Mouse (Mus musculus): ENCODE data around the gene Polh. TPM values are rescaled to one million over a fixed set of nuclear protein-coding genes. Genes with fewer than 3 reads are reported as not detected.

Gene Polh
- 5.2 and 5.6 TPM in 2 replicates for polyA plus RNA-seq (2015; fragmentation: Nextera tagmentation; extraction: Ambion mirVana)

DNA sequence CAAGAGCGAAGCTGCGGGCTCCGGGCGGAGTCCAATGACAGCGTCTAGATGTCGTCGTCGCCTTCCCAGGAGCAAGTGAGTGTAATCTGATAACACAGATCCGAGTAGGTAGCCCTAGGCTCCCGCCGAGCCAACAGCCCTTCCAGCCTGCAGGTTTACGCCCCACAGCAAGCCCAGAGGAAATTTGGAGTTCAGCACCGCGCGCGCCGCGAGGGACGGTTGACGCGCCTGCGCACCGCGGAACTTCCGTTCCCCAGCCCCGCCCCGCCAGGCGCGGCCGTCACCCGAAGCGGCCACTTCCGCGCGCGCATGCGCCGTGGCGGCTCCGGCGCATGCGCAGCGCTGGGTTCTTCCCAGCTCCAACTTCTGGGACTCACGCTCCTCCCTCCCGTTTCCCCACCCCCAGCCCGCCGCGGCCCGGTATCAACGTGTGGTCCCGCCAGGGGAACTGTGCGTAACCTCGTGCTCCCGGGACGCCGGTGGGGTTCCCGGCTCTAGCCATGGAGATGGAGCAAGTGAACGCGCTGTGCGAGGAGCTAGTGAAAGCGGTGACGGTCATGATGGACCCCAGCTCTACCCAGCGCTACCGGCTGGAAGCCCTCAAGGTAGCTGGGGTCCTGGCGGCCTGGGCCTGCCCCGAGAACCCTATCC lies at the start of gene Polh, which contains the start of gene Xpo5:
Polh (minus strand) TSS at position 225 of the 651 bp plus-strand sequence.
Xpo5 (plus strand) TSS at position 362 of the 651 bp plus-strand sequence.

DNA sequence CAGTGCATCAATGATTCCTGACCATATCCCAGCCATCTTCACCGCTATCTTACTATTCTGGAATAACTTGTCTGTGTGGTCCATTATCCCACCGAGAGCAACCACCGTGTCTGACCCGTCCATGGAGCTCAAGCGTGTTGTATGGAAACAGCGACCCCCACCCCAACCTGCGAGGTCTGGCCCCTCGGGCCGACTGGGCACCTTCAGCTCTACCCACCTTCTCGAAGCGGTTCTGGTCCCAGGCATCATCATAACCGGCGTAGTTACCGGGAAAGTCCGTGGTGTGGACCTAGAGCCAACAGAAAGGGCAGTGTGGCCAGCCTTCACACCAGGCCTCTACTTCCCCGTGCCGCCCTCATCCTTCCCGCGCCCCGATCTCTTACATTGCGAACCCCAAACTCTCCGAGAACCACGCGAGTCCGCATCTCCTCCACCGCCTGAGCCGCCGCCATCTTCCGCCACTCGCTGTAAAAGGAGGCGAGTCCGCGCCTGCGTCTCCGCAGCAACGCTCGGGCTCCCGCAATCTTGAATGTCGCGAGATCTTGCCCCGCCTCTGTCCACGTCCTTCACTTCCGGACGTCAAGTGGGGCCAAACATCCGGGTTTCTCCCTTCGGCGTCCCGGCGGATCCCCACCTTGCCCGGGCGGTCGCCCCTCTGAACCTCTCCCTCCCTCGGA lies 45.2 kb upstream of the Polh start, which contains the start of the genes Polr1c and Yipf3:
Polr1c (minus strand) TSS at position 543 of the 677 bp plus-strand sequence.
Yipf3 (plus strand) TSS at position 569 of the 677 bp plus-strand sequence.

DNA sequence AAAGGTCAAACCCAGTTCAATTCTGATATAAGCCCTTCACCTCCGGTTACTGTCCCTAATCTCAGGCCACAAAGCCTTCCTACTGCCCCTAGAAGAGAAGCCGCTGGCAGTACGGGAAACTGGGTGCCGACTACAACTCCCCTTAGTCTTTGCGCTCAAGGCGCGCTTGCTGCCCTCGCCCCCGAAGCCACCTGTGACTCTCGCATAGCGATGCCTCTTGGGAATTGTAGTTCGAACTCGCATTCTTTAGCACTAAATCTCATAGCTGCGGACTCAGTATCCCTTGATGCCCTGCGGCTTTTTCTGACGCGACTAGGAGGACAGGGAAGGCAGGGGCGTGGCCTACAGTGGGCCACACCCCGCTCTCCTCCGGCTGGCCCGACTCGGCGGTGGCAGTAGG lies 41.8 kb downstream of the Polh start, which contains the start of gene Gtpbp2:
Gtpbp2 (plus strand) TSS at position 347 of the 400 bp plus-strand sequence.

DNA sequence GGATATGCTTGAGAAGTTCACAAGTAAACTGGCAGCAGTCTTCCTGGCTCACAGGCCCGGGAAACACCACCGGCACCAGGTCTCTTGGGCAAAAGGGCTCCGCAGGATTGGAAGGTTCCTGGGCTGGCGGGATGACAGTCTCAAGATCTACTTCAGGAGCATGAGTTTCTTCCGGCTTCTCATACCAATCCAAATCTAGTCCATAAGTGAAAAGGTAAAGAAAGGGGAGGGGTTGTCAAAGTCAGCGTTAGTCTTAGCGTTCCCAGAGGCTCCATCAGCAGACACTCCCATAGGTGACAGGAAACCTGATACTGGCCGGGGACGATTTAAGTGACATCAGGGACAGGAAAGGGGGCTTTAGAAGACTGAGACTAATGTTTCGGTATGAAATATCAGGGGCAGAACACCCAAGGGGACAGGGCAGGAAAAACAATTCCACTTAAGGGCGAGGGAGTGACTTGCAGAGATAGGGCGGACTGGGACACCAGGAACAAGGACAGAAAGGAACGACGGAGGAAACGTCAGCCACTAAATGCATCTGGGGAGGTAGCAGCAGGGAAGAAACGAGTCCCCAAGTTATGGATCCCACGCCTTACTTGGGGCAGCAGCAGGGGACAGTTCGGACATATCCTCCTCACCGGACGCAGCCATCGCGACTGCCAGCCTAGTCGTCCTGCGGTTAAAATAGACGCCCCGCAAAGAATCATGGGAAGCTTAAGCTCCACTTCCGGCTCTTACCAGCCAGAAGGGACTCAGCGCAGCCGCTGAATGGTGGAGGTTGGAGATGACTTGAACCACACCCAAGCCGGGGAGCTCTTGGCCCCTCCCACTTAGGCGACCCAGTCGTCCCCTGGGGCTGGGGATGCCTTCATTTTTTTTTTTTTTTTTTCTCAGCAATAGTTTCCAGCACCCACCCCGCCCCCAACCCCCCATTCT lies 49.3 kb downstream of the Polh start, which contains the start of gene Mad2l1bp:
Mad2l1bp (minus strand) TSS at position 707 of the 936 bp plus-strand sequence.

DNA sequence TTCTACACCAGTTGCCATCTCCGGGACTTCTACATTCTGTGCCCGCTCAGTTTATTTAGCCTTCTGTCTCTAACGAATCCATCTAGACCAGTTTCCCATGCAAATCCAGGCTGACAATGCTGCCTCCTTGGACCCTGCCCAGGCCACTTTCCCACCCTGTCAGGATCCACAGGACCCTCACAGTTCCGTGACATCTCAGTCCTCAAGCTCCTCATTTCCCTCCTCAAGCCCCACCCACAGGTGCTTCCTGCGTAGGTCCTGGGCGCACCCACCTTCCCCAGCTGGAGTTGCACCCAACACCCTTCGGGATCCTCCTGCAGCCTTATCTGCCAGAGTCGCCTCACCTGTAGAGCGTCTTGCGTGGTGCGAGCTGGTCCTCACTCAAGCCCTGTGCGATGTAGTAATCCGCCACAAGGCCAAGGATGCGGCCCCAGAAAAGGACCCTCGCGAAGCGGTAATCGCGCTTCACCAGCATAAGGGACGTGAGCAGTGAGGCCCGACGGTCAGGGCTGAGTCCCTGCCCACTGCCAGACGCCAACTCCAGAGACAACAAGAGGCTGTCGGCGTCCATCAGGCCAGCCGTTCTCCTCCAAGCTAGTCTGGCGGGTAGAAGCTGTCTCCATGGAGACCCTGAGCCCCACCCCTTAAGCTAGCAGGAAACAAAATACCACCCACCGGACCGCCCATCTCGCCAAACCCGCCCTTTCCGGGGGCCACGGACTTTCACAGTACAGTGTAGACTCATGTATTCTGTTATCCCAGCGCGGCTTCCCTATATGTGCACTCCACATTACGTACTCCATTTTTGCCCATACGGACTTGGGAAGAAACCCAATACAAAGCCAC lies 58.6 kb downstream of the Polh start, which contains the start of gene Rsph9:
Rsph9 (minus strand) TSS at position 639 of the 846 bp plus-strand sequence.

MicroRNA genes within 50 kb of the gene (microRNA counts, 519-probe panel; counts per million panel counts)
- microRNA mmu-miR-693-3p (40.5 counts per million), microRNA mmu-miR-693-5p (40.5 counts per million)

Small RNA genes within 50 kb of the gene (microRNA-seq; reads per million reads assigned to microRNA genes)
- not detected for gene Mir693

Other genes with a start within 250 kb of the Polh start
- gene Vegfa, start 170.3 kb downstream of the Polh start, polyA plus RNA-seq (2015; fragmentation: Nextera tagmentation; extraction: Ambion mirVana): 4.1 TPM in 2 replicates
- gene Mrps18a, start 91.7 kb downstream of the Polh start, polyA plus RNA-seq (2015; fragmentation: Nextera tagmentation; extraction: Ambion mirVana): 154 and 170 TPM in 2 replicates
- 68.4 and 71.7 TPM in 2 replicates for gene Rsph9, start 58.4 kb downstream of the Polh start, polyA plus RNA-seq (2015; fragmentation: Nextera tagmentation; extraction: Ambion mirVana)
- gene Mad2l1bp, start 49.1 kb downstream of the Polh start, polyA plus RNA-seq (2015; fragmentation: Nextera tagmentation; extraction: Ambion mirVana): 19.2 and 19.4 TPM in 2 replicates
- 24.7 and 30.6 TPM in 2 replicates for gene Gtpbp2, start 41.6 kb downstream of the Polh start, polyA plus RNA-seq (2015; fragmentation: Nextera tagmentation; extraction: Ambion mirVana)
- gene Xpo5, start 137 bp upstream of the Polh start, polyA plus RNA-seq (2015; fragmentation: Nextera tagmentation; extraction: Ambion mirVana): 20.0 and 21.7 TPM in 2 replicates
- gene Polr1c, start 45.4 kb upstream of the Polh start, polyA plus RNA-seq (2015; fragmentation: Nextera tagmentation; extraction: Ambion mirVana): 62.8 and 66.8 TPM in 2 replicates
- 84.4 and 99.9 TPM in 2 replicates for gene Yipf3, start 45.4 kb upstream of the Polh start, polyA plus RNA-seq (2015; fragmentation: Nextera tagmentation; extraction: Ambion mirVana)
- gene Lrrc73, start 50.9 kb upstream of the Polh start, polyA plus RNA-seq (2015; fragmentation: Nextera tagmentation; extraction: Ambion mirVana): 24.2 and 26.1 TPM in 2 replicates
- 17.5 and 21.4 TPM in 2 replicates for gene Tjap1, start 80.4 kb upstream of the Polh start, polyA plus RNA-seq (2015; fragmentation: Nextera tagmentation; extraction: Ambion mirVana)
- gene Dlk2, start 94.8 kb upstream of the Polh start, polyA plus RNA-seq (2015; fragmentation: Nextera tagmentation; extraction: Ambion mirVana): 27.2 and 32.3 TPM in 2 replicates
- gene Abcc10, start 125.7 kb upstream of the Polh start, polyA plus RNA-seq (2015; fragmentation: Nextera tagmentation; extraction: Ambion mirVana): 6.6 and 8.2 TPM in 2 replicates
- 24.5 and 28.1 TPM in 2 replicates for gene Zfp318, start 181.1 kb upstream of the Polh start, polyA plus RNA-seq (2015; fragmentation: Nextera tagmentation; extraction: Ambion mirVana)
- 0.50 and 1.1 TPM in 2 replicates for gene Crip3, start 226.3 kb upstream of the Polh start, polyA plus RNA-seq (2015; fragmentation: Nextera tagmentation; extraction: Ambion mirVana)
- gene Slc22a7, start 235.8 kb upstream of the Polh start, polyA plus RNA-seq (2015; fragmentation: Nextera tagmentation; extraction: Ambion mirVana): 0.32 TPM in 1 of 2 replicates, not detected in the other